Mouse (Mus musculus): ENCODE results near the gene Hist1h4c. TPM values are rescaled to one million over a fixed set of nuclear protein-coding genes. Genes with fewer than 3 reads are reported as not detected.
"Not testable (repeated sequence)": the region's sequence is repeated elsewhere in the genome, so short reads cannot be mapped to it uniquely, and the experiment has no call there.

Gene Hist1h4c
- polyA plus RNA-seq, 1 experiment from 2014 or later: 8.6 TPM

DNA sequence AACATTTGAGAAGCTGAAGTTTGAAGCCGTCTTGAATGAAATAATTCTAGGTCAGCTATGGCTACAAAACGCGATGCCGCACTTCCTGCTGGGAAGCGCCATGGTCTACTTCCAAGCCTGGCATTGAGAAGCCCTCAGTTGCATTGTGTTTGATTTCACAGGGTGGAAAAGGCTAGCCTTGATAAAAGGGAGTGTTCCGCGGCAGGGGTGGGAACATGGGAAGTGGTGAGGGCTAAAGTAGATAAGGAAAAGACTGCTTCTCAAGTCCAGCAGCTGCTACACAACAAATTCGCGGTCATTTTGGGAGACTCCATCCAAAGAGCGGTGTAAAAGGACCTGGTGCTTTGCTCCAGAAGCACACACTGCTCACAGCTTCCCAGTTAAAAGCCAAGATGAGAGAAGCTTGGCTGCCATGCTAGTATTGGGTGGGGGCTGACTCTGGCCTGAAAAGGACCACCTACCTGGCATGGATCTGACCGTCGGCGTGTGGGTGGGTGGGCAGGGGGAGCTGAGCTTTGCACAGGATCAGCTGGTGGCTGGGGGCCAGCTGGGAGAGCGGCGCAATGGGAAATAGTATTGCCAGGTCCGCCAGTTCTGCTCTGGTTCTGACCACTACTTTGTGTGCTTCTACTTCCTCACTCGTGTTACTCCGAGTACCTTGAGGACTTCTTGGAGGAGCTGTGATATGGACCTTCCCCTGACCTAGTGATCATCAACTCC, 30.4 kb upstream of the Hist1h4c start:
- 48% methylated on average over 18 of the region's 18 CpGs for WGBS (ENCODE audit: insufficient replicate concordance)
- peak overlapping the region; percentile 35 for H3K4me2 ChIP-seq
- H3K27ac ChIP-seq: peak overlapping the region; percentile 10
- no peak for ATAC-seq (ENCODE audit: low read depth)
- H3K4me1 ChIP-seq (replicated peaks): peaks cover 54% of the 10 kb centered on the region
- no peaks in the 10 kb centered on the region for H3K27me3 ChIP-seq
- no peaks in the 10 kb centered on the region for H3K36me3 ChIP-seq
- H3K9ac ChIP-seq: peak overlapping the region; percentile 46; the same call in 1 of the 2 replicates
- no peak overlapping the region for H3K4me3 ChIP-seq (replicated peaks)
- H3K9me3 ChIP-seq (replicated peaks): no peaks in the 10 kb centered on the region
- DNase-seq: no peak

GRCm38 (mm10) chr13:23725213-23725612, 27.0 kb upstream of the Hist1h4c start:
- Histone ChIP-seq H3K9me3 (replicated peaks) (no peaks in the 10 kb centered on the region), H3K4me2 (no peak overlapping the region), H3K27ac (no peak overlapping the region), H3K4me1 (replicated peaks) (peaks cover 54% of the 10 kb centered on the region), H3K27me3 (no peaks in the 10 kb centered on the region), H3K4me3 (replicated peaks) (no peak overlapping the region), H3K36me3 (no peaks in the 10 kb centered on the region), H3K9ac (no peak overlapping the region)
- WGBS (ENCODE audit: insufficient replicate concordance): 14% methylated on average over 1 of the region's 1 CpGs
- ATAC-seq (ENCODE audit: low read depth) (no peak), DNase-seq (no peak)

DNA sequence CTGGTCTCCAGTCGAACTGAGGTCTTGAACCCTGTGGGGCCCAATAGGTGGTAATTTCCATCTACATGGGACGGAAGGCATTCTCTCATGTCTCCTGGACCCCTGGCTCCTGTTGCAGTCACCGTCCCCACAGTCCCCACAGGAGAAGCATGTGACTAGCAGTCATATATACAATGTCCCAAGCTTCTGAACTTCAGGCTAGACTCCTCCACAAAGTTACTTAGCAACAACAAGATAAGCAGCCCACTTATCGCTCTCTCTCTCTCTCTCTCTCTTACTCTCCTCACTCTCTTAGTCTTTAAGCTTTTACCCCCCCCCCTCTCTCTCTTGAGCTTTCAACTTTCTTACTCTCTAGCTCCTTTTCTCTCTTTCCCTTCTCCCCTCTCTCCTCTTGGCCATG, 26.0 kb upstream of the Hist1h4c start:
- Histone ChIP-seq H3K4me3 (replicated peaks) (no peak overlapping the region), H3K4me2 (no peak overlapping the region), H3K36me3 (no peaks in the 10 kb centered on the region), H3K9ac (peak overlapping the region; percentile 17; the same call in 1 of the 2 replicates), H3K9me3 (replicated peaks) (no peaks in the 10 kb centered on the region), H3K27me3 (no peaks in the 10 kb centered on the region), H3K4me1 (replicated peaks) (peaks cover 46% of the 10 kb centered on the region), H3K27ac (no peak overlapping the region)
- DNase-seq: no peak
- peak; percentile 66 for ATAC-seq (ENCODE audit: low read depth)
- WGBS (ENCODE audit: insufficient replicate concordance): 49% methylated on average over 4 of the region's 4 CpGs

- not testable (repeated sequence) for H3K4me2 ChIP-seq; H3K9ac ChIP-seq; H3K4me3 ChIP-seq (replicated peaks); H3K36me3 ChIP-seq; DNase-seq; H3K27me3 ChIP-seq; ATAC-seq (ENCODE audit: low read depth); H3K4me1 ChIP-seq (replicated peaks); H3K9me3 ChIP-seq (replicated peaks)
- H3K27ac ChIP-seq: peak overlapping the region; percentile 5; the same call in 1 of the 2 replicates
- WGBS (ENCODE audit: insufficient replicate concordance): 12% methylated on average over 2 of the region's 2 CpGs
These were observed 19.5 kb upstream of the Hist1h4c start for GRCm38 (mm10) chr13:23717593-23718245.

GRCm38 (mm10) chr13:23717176-23717575, 18.9 kb upstream of the Hist1h4c start:
- Histone ChIP-seq H3K36me3 (no peaks in the 10 kb centered on the region), H3K27me3 (no peaks in the 10 kb centered on the region), H3K4me3 (replicated peaks) (no peak overlapping the region), H3K4me2 (no peak overlapping the region), H3K27ac (peak overlapping the region; percentile 5; the same call in 1 of the 2 replicates), H3K4me1 (replicated peaks) (0 out of 2 replicates have a peak, but pooled peaks cover 4% of the 10 kb centered on the region), H3K9ac (no peak overlapping the region), H3K9me3 (replicated peaks) (no peaks in the 10 kb centered on the region)
- DNase-seq (no peak), ATAC-seq (ENCODE audit: low read depth) (no peak)
- WGBS (ENCODE audit: insufficient replicate concordance): 49% methylated on average over 11 of the region's 11 CpGs

GRCm38 (mm10) chr13:23716261-23717042, 18.2 kb upstream of the Hist1h4c start:
- ATAC-seq (ENCODE audit: low read depth): no peak
- no peak for DNase-seq

GRCm38 (mm10) chr13:23710374-23711089, 12.3 kb upstream of the Hist1h4c start, which contains the start of gene Hfe:
Gene Hfe (minus strand): TSS chr13:23710854.
- Histone ChIP-seq H3K9ac (peak within 1 kb of the TSS; percentile 69), H3K4me3 (replicated peaks) (peak within 1 kb of the TSS; percentile 60), H3K27ac (peak within 1 kb of the TSS; percentile 63), H3K9me3 (replicated peaks) (no peaks in the 10 kb centered on the region), H3K27me3 (peaks cover 25% of the 10 kb centered on the region), H3K4me1 (replicated peaks) (peaks cover 24% of the 10 kb centered on the region), H3K36me3 (no peaks in the 10 kb centered on the region), H3K4me2 (peak within 1 kb of the TSS; percentile 72)
- WGBS (ENCODE audit: insufficient replicate concordance): 2% methylated on average over 17 of the region's 17 CpGs
- ATAC-seq (ENCODE audit: low read depth) (0 out of 2 replicates have a peak, but pooled peaks have one; percentile 39), DNase-seq (no peak)

More at GRCm38 (mm10) chr13:23716261-23717042, 18.2 kb upstream of the Hist1h4c start:
- Histone ChIP-seq H3K36me3 (no peaks in the 10 kb centered on the region), H3K4me1 (replicated peaks) (0 out of 2 replicates have a peak, but pooled peaks cover 4% of the 10 kb centered on the region), H3K27me3 (peaks cover 3% of the 10 kb centered on the region; the same call in 1 of the 2 replicates), H3K27ac (no peak overlapping the region), H3K9ac (no peak overlapping the region), H3K4me2 (no peak overlapping the region), H3K9me3 (replicated peaks) (no peaks in the 10 kb centered on the region), H3K4me3 (replicated peaks) (no peak overlapping the region)
- WGBS (ENCODE audit: insufficient replicate concordance): 27% methylated on average over 5 of the region's 5 CpGs

- ATAC-seq (ENCODE audit: low read depth): no peak
- peak overlapping the region; percentile 72 for H3K4me2 ChIP-seq
- peak overlapping the region; percentile 63 for H3K27ac ChIP-seq
- WGBS (ENCODE audit: insufficient replicate concordance): 35% methylated on average over 15 of the region's 15 CpGs
- no peaks in the 10 kb centered on the region for H3K36me3 ChIP-seq
- H3K9ac ChIP-seq: peak overlapping the region; percentile 69
- H3K4me1 ChIP-seq (replicated peaks): peaks cover 24% of the 10 kb centered on the region
- no peak for DNase-seq
- H3K9me3 ChIP-seq (replicated peaks): no peaks in the 10 kb centered on the region
- H3K27me3 ChIP-seq: peaks cover 25% of the 10 kb centered on the region
- peak overlapping the region; percentile 60 for H3K4me3 ChIP-seq (replicated peaks)
These were observed 11.6 kb upstream of the Hist1h4c start for GRCm38 (mm10) chr13:23709714-23710373.

DNA sequence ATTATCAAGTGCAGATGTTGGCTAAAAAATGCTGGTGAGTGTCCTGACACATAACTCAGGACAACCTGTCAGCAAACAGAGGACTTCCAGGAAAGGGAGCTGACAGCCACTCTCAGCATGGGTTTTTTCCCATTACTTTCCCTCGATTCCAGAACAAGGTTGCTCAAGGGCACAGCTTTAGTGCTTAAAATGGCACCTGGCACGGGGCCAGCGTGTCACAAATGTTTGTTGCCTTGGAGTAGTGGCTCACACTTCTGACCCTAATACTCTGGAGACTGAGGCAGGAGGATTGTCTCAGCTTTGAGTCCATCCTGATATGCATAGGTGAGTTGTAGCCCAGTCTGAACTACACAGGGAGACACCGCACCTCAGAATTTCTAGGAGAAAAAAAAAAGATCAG, 10.4 kb upstream of the Hist1h4c start:
- Histone ChIP-seq H3K27ac (no peak overlapping the region), H3K9ac (no peak overlapping the region), H3K36me3 (no peaks in the 10 kb centered on the region), H3K27me3 (peaks cover 25% of the 10 kb centered on the region), H3K4me1 (replicated peaks) (peaks cover 24% of the 10 kb centered on the region), H3K4me2 (no peak overlapping the region), H3K9me3 (replicated peaks) (no peaks in the 10 kb centered on the region), H3K4me3 (replicated peaks) (no peak overlapping the region)
- DNase-seq (no peak), ATAC-seq (ENCODE audit: low read depth) (no peak)
- 63% methylated on average over 4 of the region's 4 CpGs for WGBS (ENCODE audit: insufficient replicate concordance)

DNA sequence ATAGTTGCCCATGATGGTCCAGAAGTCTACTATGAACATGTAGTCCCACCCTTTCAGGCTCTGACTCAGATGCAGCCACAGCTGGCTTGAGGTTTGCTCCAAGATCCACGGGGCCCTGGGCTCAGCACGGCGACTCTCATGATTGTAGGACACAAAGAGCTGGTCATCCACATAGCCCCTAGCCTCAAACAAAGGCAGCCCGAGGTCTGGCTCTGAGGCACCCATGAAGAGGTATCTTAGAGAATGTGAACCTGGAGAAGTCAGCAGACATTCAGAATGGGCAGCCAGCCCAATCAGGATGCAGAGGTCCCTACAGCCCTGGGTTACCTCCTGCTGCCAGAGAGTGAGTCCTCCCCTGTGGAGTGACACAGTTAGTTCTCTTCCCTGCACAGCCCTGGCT, 9.8 kb upstream of the Hist1h4c start:
- H3K36me3 ChIP-seq: no peaks in the 10 kb centered on the region
- no peak overlapping the region for H3K4me3 ChIP-seq (replicated peaks)
- no peak for ATAC-seq (ENCODE audit: low read depth)
- DNase-seq: no peak
- peaks cover 26% of the 10 kb centered on the region for H3K4me1 ChIP-seq (replicated peaks)
- H3K27ac ChIP-seq: no peak overlapping the region
- H3K9ac ChIP-seq: no peak overlapping the region
- 72% methylated on average over 4 of the region's 4 CpGs for whole genome bisulfite sequencing (ENCODE audit: insufficient replicate concordance)
- no peaks in the 10 kb centered on the region for H3K9me3 ChIP-seq (replicated peaks)
- H3K27me3 ChIP-seq: peaks cover 25% of the 10 kb centered on the region
- no peak overlapping the region for H3K4me2 ChIP-seq

Measured in liver, embryonic 13.5 days (tissue).